Mouse (Mus musculus) lung, postnatal 0 days (tissue): ENCODE results near the gene Vgll4.

Source experiments
- CTCF ChIP-seq: IDR thresholded peaks from 2 replicates; pipeline ENCODE4 v1.5.1; 2016; ENCODE audit warnings: antibody characterized with exemption, mild to moderate bottlenecking
- EP300 ChIP-seq: IDR thresholded peaks from 2 replicates; pipeline ENCODE4 v1.6.1; 2016; ENCODE audit warnings: antibody characterized with exemption, mild to moderate bottlenecking, control low read depth

- TF ChIP-seq CTCF (no peak), EP300 (no peak)
Observed at GRCm38 (mm10) chr6:114852739-114853138, 117.1 kb downstream of the Vgll4 start.
